Mouse (Mus musculus) heart, embryonic 12.5 days (tissue): ENCODE results near the gene Rbm18. TPM values are rescaled to one million over a fixed set of nuclear protein-coding genes. Genes with fewer than 3 reads are reported as not detected.

Experiments
- ATAC-seq: fragments of 200-750 bp; cut with Nextera tagmentation; 2 replicates; pipeline ENCODE4 v1.8.0; 2017; ENCODE audit warnings: moderate TSS enrichment, moderate library complexity; ENCODE audit not compliant: insufficient number of reproducible peaks, low FRiP score
- H3K27ac ChIP-seq: fragments of 300-500 bp; sonication (generic); 2 replicates; pipeline ENCODE4 v1.5.1; 2016; ENCODE audit warnings: mild to moderate bottlenecking, moderate library complexity; ENCODE audit not compliant: poor library complexity, severe bottlenecking
- H3K27me3 ChIP-seq: fragments of 300-500 bp; sonication (generic); replicated peaks from 2 replicates; pipeline ENCODE4 v1.6.1; 2016; ENCODE audit warnings: mild to moderate bottlenecking, moderate library complexity
- H3K36me3 ChIP-seq: fragments of 300-500 bp; sonication (generic); 2 replicates; pipeline ENCODE4 v1.6.1; 2016; ENCODE audit warnings: mild to moderate bottlenecking, moderate library complexity
- H3K4me1 ChIP-seq: fragments of 300-500 bp; sonication (generic); replicated peaks from 2 replicates; pipeline ENCODE4 v1.6.1; 2016; ENCODE audit warnings: mild to moderate bottlenecking
- H3K4me2 ChIP-seq: fragments of 300-500 bp; sonication (generic); 2 replicates; pipeline ENCODE4 v1.6.1; 2016; ENCODE audit warnings: mild to moderate bottlenecking, moderate library complexity
- H3K4me3 ChIP-seq: fragments of 300-500 bp; sonication (generic); 2 replicates; pipeline ENCODE4 v1.5.1; 2016; ENCODE audit warnings: mild to moderate bottlenecking
- H3K9ac ChIP-seq: fragments of 300-500 bp; sonication (generic); 2 replicates; pipeline ENCODE4 v1.6.1; 2016; ENCODE audit warnings: mild to moderate bottlenecking, moderate library complexity
- H3K9me3 ChIP-seq: fragments of 300-500 bp; sonication (generic); replicated peaks from 2 replicates; pipeline ENCODE4 v1.6.1; 2016; ENCODE audit warnings: mild to moderate bottlenecking, moderate library complexity
- WGBS: fragments of 180-500 bp; shearing (Covaris S2); methylation state at CpG from one replicate; pipeline ENCODE4 v1.1.7; 2016; 5-methylcytosine and 5-hydroxymethylcytosine counted together
- polyA plus RNA-seq: library from polyadenylated mRNA; unstranded; fragments of >200 nt; fragmentation: Nextera tagmentation; extraction: Ambion mirVana; gene quantifications from 2 replicates; pipeline ENCODE4 v1.2.1, GENCODE M21; 2016

Gene Rbm18
- polyA plus RNA-seq, 1 experiment from 2014 or later = 56.1 TPM

DNA sequence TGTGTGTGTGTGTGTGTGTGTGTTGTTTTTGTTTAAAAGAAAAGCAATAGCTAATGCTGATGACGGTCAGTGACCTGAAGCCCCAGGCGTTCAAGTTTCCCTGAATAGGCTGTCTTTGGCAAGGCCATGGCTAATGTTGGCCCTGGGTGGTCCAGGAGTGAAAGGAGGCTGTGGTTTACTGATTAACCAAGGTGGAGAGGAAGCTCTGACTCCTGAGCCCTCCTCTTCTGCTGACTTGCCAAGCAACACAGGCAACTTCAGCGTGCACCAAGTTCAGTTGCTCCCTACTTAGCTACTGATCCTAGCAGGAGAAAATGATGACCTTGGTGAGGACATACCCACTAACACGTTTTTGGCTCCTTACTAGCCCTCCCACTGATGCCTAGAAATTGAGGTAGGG, 43.8 kb downstream of the Rbm18 start:
- Histone ChIP-seq H3K9ac (no peak overlapping the region), H3K27me3 (peaks cover 97% of the 10 kb centered on the region), H3K4me2 (no peak overlapping the region), H3K4me1 (peaks cover 21% of the 10 kb centered on the region), H3K36me3 (no peaks in the 10 kb centered on the region), H3K27ac (no peak overlapping the region), H3K9me3 (no peaks in the 10 kb centered on the region), H3K4me3 (no peak overlapping the region)
- no peak for ATAC-seq
- WGBS = 8% methylated on average over 4 of the region's 4 CpGs

DNA sequence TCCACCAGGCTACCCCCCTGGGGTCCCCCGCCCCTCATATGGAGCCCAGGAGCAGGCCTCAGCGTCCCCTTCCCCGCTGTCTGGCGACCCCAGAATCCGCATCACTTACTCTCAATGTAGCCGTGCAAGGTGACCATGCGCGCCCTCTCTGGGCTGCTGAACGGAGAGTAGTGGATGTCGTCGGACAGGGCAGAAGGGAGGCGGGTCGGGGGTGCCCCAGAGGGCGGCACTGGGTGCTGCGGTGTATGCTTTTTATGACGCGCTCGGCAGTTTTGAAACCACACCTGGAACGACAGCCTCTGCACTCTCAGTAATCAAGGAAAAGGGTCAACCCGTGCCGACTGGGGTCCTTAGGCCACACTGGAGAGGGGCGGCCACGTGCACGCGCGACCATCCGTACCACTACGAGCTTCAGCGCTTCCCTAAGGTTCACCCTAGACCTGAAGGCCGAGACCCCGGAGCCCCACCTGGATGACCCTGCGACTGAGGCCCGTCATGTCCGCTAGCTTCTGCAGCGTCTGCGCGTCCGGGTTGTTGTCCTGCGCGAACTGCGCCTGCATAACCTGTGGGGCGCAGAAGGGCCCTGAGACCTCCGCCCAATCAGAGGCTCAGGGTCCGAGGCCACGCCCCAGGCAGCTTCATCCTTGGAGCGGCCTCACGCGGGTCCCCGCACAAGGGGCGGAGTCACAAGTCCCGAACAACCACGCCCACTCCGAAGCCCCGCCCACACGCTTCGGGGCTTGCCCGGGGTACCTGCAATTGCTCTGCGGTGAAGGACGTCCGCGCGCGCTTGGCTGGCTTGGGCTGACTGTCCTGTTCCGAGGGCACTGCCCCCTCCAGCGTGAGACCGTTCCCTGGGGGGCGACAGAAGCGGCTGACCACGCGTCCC, 45.5 kb downstream of the Rbm18 start:
- H3K27ac ChIP-seq = no peak overlapping the region
- WGBS = under 1% methylated on average over 70 of the region's 70 CpGs
- H3K4me1 ChIP-seq = peaks cover 21% of the 10 kb centered on the region
- no peaks in the 10 kb centered on the region for H3K9me3 ChIP-seq
- H3K27me3 ChIP-seq = peaks cover 97% of the 10 kb centered on the region
- no peaks in the 10 kb centered on the region for H3K36me3 ChIP-seq
- peak; percentile 83 for ATAC-seq
- H3K9ac ChIP-seq = peak overlapping the region; percentile 39; the same call in 1 of the 2 replicates
- H3K4me2 ChIP-seq = peak overlapping the region; percentile 81
- peak overlapping the region; percentile 53 for H3K4me3 ChIP-seq

DNA sequence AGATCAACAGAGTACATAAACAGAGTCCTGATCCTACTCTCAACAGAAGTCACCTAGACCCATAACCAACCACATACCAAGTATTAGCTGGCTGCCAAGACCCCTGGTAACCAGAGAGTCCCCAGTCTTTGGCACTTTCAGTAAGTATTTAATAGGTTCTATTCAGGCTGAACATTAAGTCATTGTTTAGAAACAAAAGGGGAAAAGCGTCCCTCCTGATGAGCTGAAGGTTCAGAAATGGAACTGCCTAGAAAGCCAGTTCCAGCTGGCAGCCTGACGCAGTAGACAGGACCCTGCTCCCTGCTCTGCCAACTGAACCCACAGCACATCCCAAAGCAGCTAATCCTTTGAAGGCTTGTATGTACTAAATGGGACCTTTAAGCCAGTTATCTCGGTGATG, 47.4 kb downstream of the Rbm18 start:
- H3K9me3 ChIP-seq = no peaks in the 10 kb centered on the region
- 59% methylated on average over 3 of the region's 3 CpGs for WGBS
- H3K4me3 ChIP-seq = no peak overlapping the region
- no peak overlapping the region for H3K9ac ChIP-seq
- no peaks in the 10 kb centered on the region for H3K36me3 ChIP-seq
- no peak overlapping the region for H3K27ac ChIP-seq
- H3K4me2 ChIP-seq = no peak overlapping the region
- H3K4me1 ChIP-seq = peaks cover 20% of the 10 kb centered on the region
- peaks cover 91% of the 10 kb centered on the region for H3K27me3 ChIP-seq
- no peak for ATAC-seq

DNA sequence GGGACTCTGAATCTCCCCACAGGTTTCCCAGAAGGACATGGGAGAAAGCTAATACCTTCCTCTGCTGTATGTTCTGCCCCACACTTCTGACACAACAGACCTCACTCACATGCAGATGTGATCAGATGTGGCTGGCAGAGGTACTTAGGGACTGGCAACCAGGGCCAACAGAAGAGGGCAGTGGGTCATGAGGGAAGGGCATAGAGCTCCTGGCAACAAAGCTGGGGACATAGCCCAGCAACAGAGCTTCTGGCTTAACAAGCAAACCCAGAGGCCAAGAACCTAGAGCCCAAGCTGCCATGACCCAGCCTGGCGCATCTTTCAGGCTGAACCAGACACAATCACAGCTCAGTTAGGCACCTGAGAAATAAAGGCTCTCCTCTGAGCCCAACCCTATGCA, 51.5 kb downstream of the Rbm18 start:
- H3K36me3 ChIP-seq = no peaks in the 10 kb centered on the region
- H3K9ac ChIP-seq = no peak overlapping the region
- H3K4me2 ChIP-seq = no peak overlapping the region
- H3K27ac ChIP-seq = no peak overlapping the region
- no peaks in the 10 kb centered on the region for H3K9me3 ChIP-seq
- no peak for ATAC-seq
- 79% methylated on average over 1 of the region's 1 CpGs for WGBS
- H3K27me3 ChIP-seq = peaks cover 76% of the 10 kb centered on the region
- peaks cover 7% of the 10 kb centered on the region; the same call in 1 of the 2 replicates for H3K4me1 ChIP-seq
- H3K4me3 ChIP-seq = no peak overlapping the region

DNA sequence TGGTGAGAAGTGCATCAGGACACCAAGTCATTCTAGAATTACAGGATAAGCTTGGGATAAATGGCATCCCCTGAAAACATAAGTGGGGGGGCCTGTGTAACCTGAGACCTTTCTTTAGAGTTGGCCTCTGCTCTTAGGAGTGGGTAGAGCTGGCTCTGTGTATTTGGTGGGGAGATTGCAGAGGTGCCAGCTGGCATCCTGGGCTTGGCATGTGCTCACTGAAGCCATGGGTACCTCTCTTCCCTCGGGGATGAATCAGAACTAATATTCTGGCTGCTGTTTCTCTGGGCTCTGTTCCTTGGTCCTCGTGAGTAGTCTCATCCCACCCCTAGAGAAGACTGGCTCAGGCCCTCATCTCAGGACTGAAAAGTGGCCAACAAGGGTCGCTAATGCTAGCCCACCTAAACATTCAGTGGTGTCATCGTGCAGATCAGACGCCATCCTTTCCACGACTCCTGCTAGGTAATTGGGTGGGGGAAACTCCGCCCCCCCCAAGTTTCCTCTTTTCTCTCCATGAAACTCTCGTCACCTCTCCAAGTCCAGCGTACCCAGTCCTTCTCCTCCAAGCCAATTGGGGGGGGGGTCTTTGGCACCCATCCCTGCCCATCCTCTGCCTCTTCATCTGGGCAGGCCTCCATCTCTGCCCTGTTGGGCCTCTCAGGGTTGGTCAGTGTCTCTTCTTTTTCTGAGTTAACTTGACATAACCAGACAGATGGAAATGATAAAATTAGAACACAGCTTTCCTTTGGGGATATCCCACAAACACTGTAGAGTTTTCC, 53.6 kb downstream of the Rbm18 start:
- Histone ChIP-seq H3K36me3 (no peaks in the 10 kb centered on the region), H3K4me3 (no peak overlapping the region), H3K27ac (no peak overlapping the region), H3K9ac (no peak overlapping the region), H3K9me3 (no peaks in the 10 kb centered on the region), H3K27me3 (peaks cover 78% of the 10 kb centered on the region), H3K4me1 (peaks cover 7% of the 10 kb centered on the region; the same call in 1 of the 2 replicates), H3K4me2 (no peak overlapping the region)
- no peak for ATAC-seq
- 64% methylated on average over 9 of the region's 9 CpGs for WGBS

DNA sequence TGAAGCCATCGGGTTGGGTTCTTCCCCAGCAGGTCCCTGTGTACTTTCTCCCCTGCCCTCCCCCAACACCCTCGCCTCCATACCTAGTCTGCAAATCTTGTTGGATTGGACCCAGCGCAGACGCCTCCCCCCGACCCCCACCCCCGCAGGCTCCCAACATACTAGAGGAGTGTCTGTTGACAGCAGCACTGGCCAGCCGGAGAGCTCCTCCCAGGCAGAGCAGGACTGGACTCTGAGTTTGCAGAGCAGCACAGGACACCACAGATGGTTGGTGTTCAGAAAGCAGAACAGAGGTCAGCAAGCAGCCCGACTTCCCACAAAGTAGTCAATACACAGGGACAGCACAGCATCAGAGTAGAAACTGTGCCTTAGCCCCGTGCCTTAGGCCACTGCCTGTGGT, 55.1 kb downstream of the Rbm18 start:
- Histone ChIP-seq H3K9ac (no peak overlapping the region), H3K4me2 (peak overlapping the region; percentile 4; the same call in 1 of the 2 replicates), H3K36me3 (no peaks in the 10 kb centered on the region), H3K9me3 (no peaks in the 10 kb centered on the region), H3K27me3 (peaks cover 79% of the 10 kb centered on the region), H3K4me1 (peaks cover 7% of the 10 kb centered on the region; the same call in 1 of the 2 replicates), H3K27ac (no peak overlapping the region), H3K4me3 (no peak overlapping the region)
- 19% methylated on average over 9 of the region's 9 CpGs for WGBS
- ATAC-seq = no peak

DNA sequence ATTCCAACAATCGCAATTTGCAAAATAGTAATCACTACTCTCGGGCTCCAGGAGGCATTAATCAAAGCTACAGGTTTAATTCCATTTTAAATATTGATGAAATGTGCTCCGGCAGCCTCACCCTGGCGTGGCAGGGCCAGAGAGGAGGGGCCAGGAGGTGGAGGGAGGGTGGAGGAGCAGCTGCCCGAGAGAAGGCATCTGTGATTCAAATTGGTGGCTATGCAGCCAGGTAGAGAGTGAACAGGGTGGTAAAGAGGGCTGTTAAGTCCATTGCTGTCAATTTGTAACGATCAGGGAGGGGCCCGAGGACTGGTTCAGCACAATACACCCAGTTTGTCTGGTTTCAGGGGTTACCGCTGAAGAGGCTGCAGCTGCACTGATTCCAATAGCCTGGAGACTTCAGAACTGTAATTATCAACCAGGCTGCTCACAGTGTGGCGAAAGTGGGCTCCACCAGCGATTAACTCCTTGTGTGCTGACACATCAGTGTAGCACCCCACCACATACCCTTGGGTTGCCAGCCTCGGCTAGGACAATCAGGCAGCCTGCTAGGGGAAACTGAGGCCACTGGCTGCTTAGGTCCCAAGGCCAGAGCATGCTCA, 59.3 kb downstream of the Rbm18 start:
- no peaks in the 10 kb centered on the region for H3K36me3 ChIP-seq
- H3K4me2 ChIP-seq = no peak overlapping the region
- no peak overlapping the region for H3K4me3 ChIP-seq
- WGBS = 25% methylated on average over 11 of the region's 11 CpGs
- H3K4me1 ChIP-seq = peaks cover 7% of the 10 kb centered on the region; the same call in 1 of the 2 replicates
- no peaks in the 10 kb centered on the region for H3K9me3 ChIP-seq
- no peak for ATAC-seq
- H3K9ac ChIP-seq = no peak overlapping the region
- peaks cover 55% of the 10 kb centered on the region for H3K27me3 ChIP-seq
- no peak overlapping the region for H3K27ac ChIP-seq

DNA sequence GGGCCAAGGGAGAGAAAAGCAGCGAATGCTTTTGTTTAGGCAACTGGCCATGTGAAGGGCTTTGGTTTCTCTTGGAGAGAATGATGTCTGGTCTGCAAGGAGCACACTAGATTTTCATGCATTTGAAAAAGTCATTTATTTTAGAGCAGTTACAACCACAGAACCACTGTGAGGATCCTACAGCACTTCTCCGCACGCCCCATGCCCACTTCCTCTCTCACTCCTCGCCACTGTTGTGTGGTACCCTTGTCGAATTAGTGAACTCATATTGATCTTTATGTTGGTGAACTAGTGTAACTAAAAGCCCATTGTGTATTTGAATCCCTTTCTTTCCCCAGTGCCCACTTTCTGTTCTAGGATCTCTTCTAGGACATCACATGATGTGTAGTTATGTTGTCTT, 61.4 kb downstream of the Rbm18 start:
- ATAC-seq = no peak
- no peak overlapping the region for H3K4me2 ChIP-seq
- peaks cover 46% of the 10 kb centered on the region for H3K27me3 ChIP-seq

DNA sequence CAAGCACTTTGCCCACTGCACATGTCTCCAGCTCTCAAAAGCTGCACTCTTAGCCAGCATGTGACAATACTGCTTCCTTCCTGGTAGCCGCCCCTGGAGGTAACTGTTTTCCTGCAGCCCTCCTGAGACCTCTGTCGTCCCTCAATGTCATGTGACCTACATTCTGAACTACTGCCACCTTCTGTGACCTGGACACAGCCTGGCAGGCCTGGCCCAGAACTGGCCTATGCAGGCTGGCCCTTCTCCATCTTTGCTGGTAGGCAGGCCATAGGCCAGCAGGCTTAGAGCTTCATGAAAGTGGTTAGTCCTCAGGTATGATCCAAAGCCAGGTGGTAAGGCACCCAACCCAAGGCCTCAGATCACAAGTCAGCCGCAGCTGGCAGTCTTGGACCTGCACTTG, 62.8 kb downstream of the Rbm18 start:
- H3K9ac ChIP-seq = no peak overlapping the region
- H3K4me2 ChIP-seq = no peak overlapping the region
- H3K4me3 ChIP-seq = no peak overlapping the region
- peaks cover 32% of the 10 kb centered on the region for H3K27me3 ChIP-seq
- H3K27ac ChIP-seq = no peak overlapping the region
- H3K9me3 ChIP-seq = no peaks in the 10 kb centered on the region
- no peaks in the 10 kb centered on the region for H3K4me1 ChIP-seq
- H3K36me3 ChIP-seq = no peaks in the 10 kb centered on the region
- WGBS = 48% methylated on average over 3 of the region's 3 CpGs
- ATAC-seq = no peak

More for the DNA sequence above, 61.4 kb downstream of the Rbm18 start:
- H3K36me3 ChIP-seq = no peaks in the 10 kb centered on the region
- WGBS = 80% methylated on average over 5 of the region's 5 CpGs
- H3K9me3 ChIP-seq = no peaks in the 10 kb centered on the region
- H3K4me1 ChIP-seq = no peaks in the 10 kb centered on the region
- no peak overlapping the region for H3K9ac ChIP-seq
- H3K27ac ChIP-seq = no peak overlapping the region
- H3K4me3 ChIP-seq = no peak overlapping the region

DNA sequence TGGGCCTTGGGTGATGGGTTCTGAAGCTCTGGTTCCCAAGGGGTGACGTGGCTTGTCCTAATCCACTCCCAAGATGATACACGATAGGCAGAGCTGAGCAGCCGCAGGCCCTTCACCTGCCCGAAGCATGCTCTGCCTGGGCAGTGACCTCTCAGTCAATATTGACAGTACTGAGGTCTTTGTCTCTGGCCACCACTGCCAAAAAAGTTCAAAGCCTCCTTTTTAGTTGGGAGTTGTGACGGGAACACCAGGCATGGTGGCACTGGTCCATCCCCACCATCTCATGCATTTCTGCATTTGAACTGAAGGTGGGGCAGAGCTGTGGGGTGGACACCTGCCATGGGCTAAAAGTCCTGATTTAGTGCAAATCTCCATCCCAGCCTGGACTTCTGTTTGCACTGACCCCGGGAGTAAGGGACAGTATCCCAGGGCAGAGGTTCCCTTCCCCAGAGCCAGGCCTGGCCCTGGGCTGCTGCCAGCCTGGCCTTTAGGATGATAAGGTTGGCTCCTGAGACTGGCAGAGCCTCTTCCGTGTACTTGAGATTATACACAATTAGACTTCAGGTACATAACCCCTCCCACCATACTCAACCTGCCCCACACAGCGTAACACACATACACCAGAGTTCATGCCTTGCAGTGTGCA, 64.8 kb downstream of the Rbm18 start:
- Histone ChIP-seq H3K4me2 (no peak overlapping the region), H3K9me3 (no peaks in the 10 kb centered on the region), H3K4me3 (no peak overlapping the region), H3K36me3 (no peaks in the 10 kb centered on the region), H3K9ac (no peak overlapping the region), H3K4me1 (no peaks in the 10 kb centered on the region), H3K27ac (no peak overlapping the region), H3K27me3 (peaks cover 24% of the 10 kb centered on the region; the same call in 1 of the 2 replicates)
- 76% methylated on average over 8 of the region's 8 CpGs for WGBS
- ATAC-seq = no peak
